Mouse (Mus musculus) left cerebral cortex, postnatal 10 days (tissue): ENCODE results near the gene Haao. TPM values are rescaled to one million over a fixed set of nuclear protein-coding genes. Genes with fewer than 3 reads are reported as not detected.

Source experiments
- DNase-seq, 2 experiments: peaks; one replicate each; pipeline ENCODE4 v3.0.0; 2021 to 2022; ENCODE audit warnings: low spot score in 2 of 2, mixed read lengths in 1 of 2; ENCODE audit errors: extremely low spot score in 1 of 2
- intact Hi-C: fragments of 180-260 bp; cut with DNase I; formaldehyde crosslinking; loops from one replicate; pipeline ENCODE4 v1.15.1; 2025
- total RNA-seq, 2 experiments: library from RNA; stranded (reverse); gene quantifications; 2 replicates each; pipeline ENCODE4 v1.2.3; 2021

Gene Haao
- total RNA-seq, 2 experiments from 2014 or later: not detected

- no peak for DNase-seq
- intact Hi-C loops: no loop called here
Observed at GRCm38 (mm10) chr17:83808476-83809098, 39.2 kb downstream of the Haao start.

GRCm38 (mm10) chr17:83807778-83808398 lies 39.9 kb downstream of the Haao start:
- peak; percentile 31 to 65 for DNase-seq
- intact Hi-C loops: no loop called here

- intact Hi-C loops: no loop called here
- no peak for DNase-seq
Observed at GRCm38 (mm10) chr17:83807345-83807744, 40.4 kb downstream of the Haao start.

- DNase-seq: no peak
- intact Hi-C loops: no loop called here
Observed at GRCm38 (mm10) chr17:83805078-83805477, 42.7 kb downstream of the Haao start.

GRCm38 (mm10) chr17:83803987-83804386 lies 43.8 kb downstream of the Haao start:
- no peak for DNase-seq

GRCm38 (mm10) chr17:83799506-83800050 lies 48.2 kb downstream of the Haao start:
- intact Hi-C loops: no loop called here
- DNase-seq: no peak

More at GRCm38 (mm10) chr17:83803987-83804386, 43.8 kb downstream of the Haao start:
- intact Hi-C loops: no loop called here

- DNase-seq: no peak
- intact Hi-C loops: no loop called here
Observed at GRCm38 (mm10) chr17:83795121-83795520, 52.6 kb downstream of the Haao start.

GRCm38 (mm10) chr17:83792388-83792787 lies 55.4 kb downstream of the Haao start:
- intact Hi-C loops: no loop called here
- no peak for DNase-seq

- intact Hi-C loops: no loop called here
- no peak for DNase-seq
Observed at GRCm38 (mm10) chr17:83790158-83790557, 57.6 kb downstream of the Haao start.

- DNase-seq: no peak
- intact Hi-C loops: no loop called here
Observed at GRCm38 (mm10) chr17:83786418-83786817, 61.3 kb downstream of the Haao start.

GRCm38 (mm10) chr17:83782740-83783139 lies 65.0 kb downstream of the Haao start:
- intact Hi-C loops: no loop called here
- peak in 1 of 2 experiments; percentile 66 for DNase-seq

Other genes with a start within 250 kb of the Haao start
- gene Kcng3, start 216.1 kb downstream of the Haao start, total RNA-seq: 1 to 10 TPM; 5.3 to 8.7 TPM
- 10 to 100 TPM; 57.6 to 65.6 TPM for gene Mta3, start 141.8 kb downstream of the Haao start, total RNA-seq